Mouse (Mus musculus) megakaryocyte, adult 5-6 weeks (primary cell): ENCODE data around the gene Six5. TPM values are rescaled to one million over a fixed set of nuclear protein-coding genes. Genes with fewer than 3 reads are reported as not detected.
"Not testable (repeated sequence)": the region's sequence is repeated elsewhere in the genome, so short reads cannot be mapped to it uniquely, and the experiment has no call there.

Experiments used
- ATAC-seq: 2 replicates; pipeline ENCODE4 v1.8.0; 2016; ENCODE audit warnings: mild to moderate bottlenecking, inconsistent platforms; ENCODE audit not compliant: poor library complexity, severe bottlenecking
- total RNA-seq, 2 experiments: library from RNA; stranded (forward) in 1 of 2; stranded (reverse) in 1 of 2; fragments of 153-499, 151-499 nt in 1 of 2; fragments of 221-1000, 200-1000 nt in 1 of 2; gene quantifications; 2 replicates each; pipeline versions ENCODE4 v1.2.3 to v1.2.4; 2015 to 2017

The Six5 gene
- 0.18 TPM in 1 of 2 replicates, not detected in the other for total RNA-seq (2015)
- total RNA-seq (2017) = 0.04 and 0.07 TPM in 2 replicates

GRCm38 (mm10) chr7:19094471-19094825 is at the start of gene Six5:
Six5 (plus strand) TSS chr7:19094594.
- no peak for ATAC-seq

GRCm38 (mm10) chr7:19044616-19045015 is 49.8 kb upstream of the Six5 start:
- no peak for ATAC-seq

GRCm38 (mm10) chr7:19046286-19047069 is 47.9 kb upstream of the Six5 start:
- ATAC-seq = no peak

- ATAC-seq = no peak
Observed at GRCm38 (mm10) chr7:19048006-19048527, 46.3 kb upstream of the Six5 start.

GRCm38 (mm10) chr7:19049252-19049651 is 45.1 kb upstream of the Six5 start:
- no peak for ATAC-seq

- ATAC-seq = no peak
Observed at GRCm38 (mm10) chr7:19050172-19050571, 44.2 kb upstream of the Six5 start.

- ATAC-seq = no peak
Observed at GRCm38 (mm10) chr7:19051161-19051560, 43.2 kb upstream of the Six5 start.

GRCm38 (mm10) chr7:19052345-19053135 is 41.9 kb upstream of the Six5 start:
- ATAC-seq = no peak

GRCm38 (mm10) chr7:19053136-19053532 is 41.3 kb upstream of the Six5 start:
- no peak for ATAC-seq

GRCm38 (mm10) chr7:19054047-19054776 is 40.2 kb upstream of the Six5 start, which contains the start of gene Rsph6a:
Rsph6a (plus strand) TSS chr7:19054690.
- no peak for ATAC-seq

- ATAC-seq = no peak
Observed at GRCm38 (mm10) chr7:19054777-19055076, 39.7 kb upstream of the Six5 start.

- no peak for ATAC-seq
Observed at GRCm38 (mm10) chr7:19055108-19055507, 39.3 kb upstream of the Six5 start.

GRCm38 (mm10) chr7:19057405-19057804 is 37.0 kb upstream of the Six5 start:
- no peak for ATAC-seq

GRCm38 (mm10) chr7:19065896-19066295 is 28.5 kb upstream of the Six5 start:
- ATAC-seq = no peak

- no peak for ATAC-seq
Observed at GRCm38 (mm10) chr7:19067063-19067462, 27.3 kb upstream of the Six5 start.

- no peak for ATAC-seq
Observed at GRCm38 (mm10) chr7:19067935-19068334, 26.5 kb upstream of the Six5 start.

- peak; percentile 68; the same call in 1 of the 2 replicates for ATAC-seq
Observed at GRCm38 (mm10) chr7:19068707-19069106, 25.7 kb upstream of the Six5 start.

GRCm38 (mm10) chr7:19069500-19069899 is 24.9 kb upstream of the Six5 start:
- peak; percentile 43 for ATAC-seq

GRCm38 (mm10) chr7:19071024-19071423 is 23.4 kb upstream of the Six5 start:
- not testable (repeated sequence) for ATAC-seq

- ATAC-seq = no peak
Observed at GRCm38 (mm10) chr7:19073504-19073903, 20.9 kb upstream of the Six5 start.

- ATAC-seq = no peak
Observed at GRCm38 (mm10) chr7:19074494-19074893, 19.9 kb upstream of the Six5 start.
